Mouse (Mus musculus) limb, embryonic 12.5 days (tissue): ENCODE data around the gene Smyd5. TPM values are rescaled to one million over a fixed set of nuclear protein-coding genes. Genes with fewer than 3 reads are reported as not detected.
A peak's percentile ranks its signal among the peaks of the same experiment; 100 is the strongest.

ENCODE experiments used
- ATAC-seq: fragments of 200-750 bp; cut with Nextera tagmentation; 2 replicates; pipeline ENCODE4 v1.8.0; 2017; ENCODE audit warnings: low read depth, moderate TSS enrichment; ENCODE audit not compliant: insufficient number of reproducible peaks, insufficient read depth, low FRiP score, low TSS enrichment
- H3K27ac ChIP-seq: fragments of 300-500 bp; sonication (generic); 2 replicates; pipeline ENCODE4 v1.5.1; 2016; ENCODE audit warnings: mild to moderate bottlenecking, moderate library complexity
- H3K27me3 ChIP-seq: fragments of 300-500 bp; sonication (generic); 2 replicates; pipeline ENCODE4 v1.6.1; 2016; ENCODE audit warnings: mild to moderate bottlenecking, moderate library complexity
- H3K36me3 ChIP-seq: fragments of 300-500 bp; sonication (generic); 2 replicates; pipeline ENCODE4 v1.6.1; 2016; ENCODE audit warnings: mild to moderate bottlenecking, moderate library complexity
- H3K4me1 ChIP-seq: fragments of 300-500 bp; sonication (generic); replicated peaks from 2 replicates; pipeline ENCODE4 v1.6.1; 2016
- H3K4me2 ChIP-seq: fragments of 300-500 bp; sonication (generic); 2 replicates; pipeline ENCODE4 v1.6.1; 2016; ENCODE audit warnings: mild to moderate bottlenecking, moderate library complexity
- H3K4me3 ChIP-seq: fragments of 300-500 bp; sonication (generic); replicated peaks from 2 replicates; pipeline ENCODE4 v1.5.1; 2016; ENCODE audit warnings: mild to moderate bottlenecking
- H3K9ac ChIP-seq: fragments of 300-500 bp; sonication (generic); replicated peaks from 2 replicates; pipeline ENCODE4 v1.6.1; 2016; ENCODE audit warnings: mild to moderate bottlenecking, moderate library complexity
- H3K9me3 ChIP-seq: fragments of 300-500 bp; sonication (generic); 2 replicates; pipeline ENCODE4 v1.6.1; 2016; ENCODE audit warnings: mild to moderate bottlenecking, moderate library complexity
- WGBS: fragments of 180-500 bp; shearing (Covaris S2); methylation state at CpG from one replicate; pipeline ENCODE4 v1.1.7; 2016; 5-methylcytosine and 5-hydroxymethylcytosine counted together
- polyA plus RNA-seq: library from polyadenylated mRNA; unstranded; fragments of >200 nt; fragmentation: Nextera tagmentation; extraction: Ambion mirVana; gene quantifications from 2 replicates; pipeline ENCODE4 v1.2.1, GENCODE M21; 2016

Smyd5 gene
- polyA plus RNA-seq, 1 experiment from 2014 or later = 66.2 TPM

DNA sequence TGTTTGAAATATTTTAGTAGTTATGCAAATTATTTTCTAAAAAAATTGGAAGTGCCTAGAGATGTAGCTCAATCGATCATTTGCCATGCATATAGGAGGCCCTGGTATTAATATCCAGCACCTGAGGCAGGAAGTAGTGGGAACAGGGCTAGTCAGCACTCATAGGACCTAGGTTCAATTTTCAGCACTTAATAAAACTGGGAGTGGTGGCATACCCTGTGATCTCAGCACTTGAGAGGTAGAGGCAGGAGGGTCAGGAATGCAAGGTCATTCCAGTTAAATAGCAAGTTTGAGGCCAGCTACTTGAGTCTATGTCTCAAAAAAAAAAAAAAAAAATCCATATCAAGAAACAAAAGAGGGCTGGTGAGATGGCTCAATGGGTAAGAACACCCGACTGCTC is 12.6 kb upstream of the Smyd5 start:
- Histone ChIP-seq H3K9me3 (no peaks in the 10 kb centered on the region), H3K36me3 (no peaks in the 10 kb centered on the region), H3K27me3 (peaks cover 29% of the 10 kb centered on the region), H3K9ac (no peak overlapping the region), H3K4me1 (peaks cover 7% of the 10 kb centered on the region), H3K4me2 (no peak overlapping the region), H3K4me3 (no peak overlapping the region), H3K27ac (no peak overlapping the region)
- 74% methylated on average over 2 of the region's 2 CpGs for WGBS
- no peak for ATAC-seq

DNA sequence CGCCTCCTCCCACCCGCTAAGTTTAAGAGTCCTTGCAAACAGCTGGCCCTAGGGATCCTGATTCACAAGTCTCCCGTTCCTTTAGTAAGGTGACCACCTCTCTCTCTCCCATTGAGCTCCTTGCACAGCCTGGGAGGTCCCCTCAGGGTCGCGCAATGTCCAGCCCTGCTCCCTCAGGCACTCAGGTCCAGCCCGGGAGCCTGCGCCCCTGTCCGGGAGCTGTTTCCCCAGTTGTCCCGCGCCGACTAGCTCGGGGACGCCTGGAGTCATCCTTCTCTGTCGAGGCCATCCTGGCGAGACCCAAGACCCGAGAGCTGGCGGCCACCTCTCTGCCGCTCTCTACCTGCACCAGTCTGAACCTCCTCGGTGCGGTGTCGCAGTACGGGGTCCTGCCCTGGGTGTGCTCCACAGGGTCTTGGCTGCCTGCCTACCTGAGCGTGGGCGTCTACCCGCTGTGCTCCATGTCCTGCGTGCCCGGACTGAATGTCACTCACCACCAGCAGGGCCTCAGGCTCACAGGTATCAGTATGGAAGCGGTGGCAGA is 7.9 kb upstream of the Smyd5 start, which contains the start of gene Noto:
Gene Noto (plus strand): TSS at position 51 of the 544 bp plus-strand sequence.
- Histone ChIP-seq H3K9me3 (no peaks in the 10 kb centered on the region), H3K27me3 (peaks cover 60% of the 10 kb centered on the region), H3K27ac (no peak within 1 kb of the TSS), H3K9ac (0 out of 2 replicates have a peak within 1 kb of the TSS, but pooled peaks have one; percentile 12), H3K4me2 (peak within 1 kb of the TSS; percentile 40), H3K4me3 (no peak within 1 kb of the TSS; the same call in 1 of the 2 replicates), H3K4me1 (peaks cover 7% of the 10 kb centered on the region), H3K36me3 (no peaks in the 10 kb centered on the region)
- no peak for ATAC-seq
- WGBS = 10% methylated on average over 28 of the region's 28 CpGs

DNA sequence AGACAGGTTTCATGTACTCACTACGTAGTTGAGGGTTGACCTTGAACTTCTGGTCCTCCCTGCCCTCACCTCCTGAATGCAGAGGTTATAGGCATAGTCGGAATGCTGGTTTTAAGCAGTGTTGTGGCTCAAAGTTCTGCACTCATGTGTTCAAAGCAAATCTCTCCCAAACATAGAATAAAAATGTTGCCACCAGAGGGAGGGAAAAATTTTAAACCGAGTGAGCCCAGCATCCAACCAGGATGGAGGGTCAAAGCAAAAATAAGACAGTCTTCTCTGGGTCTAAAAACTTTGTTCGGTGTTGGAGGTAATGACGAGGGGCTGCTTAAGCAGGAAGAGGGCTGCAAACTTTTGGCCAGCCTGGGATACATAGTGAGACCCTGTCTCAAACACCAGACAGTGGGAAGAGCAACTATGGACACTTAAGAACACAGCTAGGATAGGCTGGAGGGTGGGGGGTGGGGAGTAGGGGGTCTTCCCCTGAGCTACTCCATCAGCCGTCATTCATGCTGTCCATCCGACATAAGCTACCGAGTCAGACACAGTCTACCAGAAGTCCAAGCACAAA is 431 bp upstream of the Smyd5 start:
- no peaks in the 10 kb centered on the region for H3K9me3 ChIP-seq
- peak overlapping the region; percentile 92 for H3K4me3 ChIP-seq
- 0 out of 2 replicates have a peak overlapping the region, but pooled peaks have one; percentile 35 for H3K27ac ChIP-seq
- peak overlapping the region; percentile 76 for H3K4me2 ChIP-seq
- peaks cover 19% of the 10 kb centered on the region for H3K27me3 ChIP-seq
- H3K36me3 ChIP-seq = no peaks in the 10 kb centered on the region
- WGBS = 49% methylated on average over 8 of the region's 8 CpGs
- peak overlapping the region; percentile 81 for H3K9ac ChIP-seq
- no peak; the same call in none of the 2 replicates for ATAC-seq
- no peaks in the 10 kb centered on the region; the same call in 1 of the 2 replicates for H3K4me1 ChIP-seq

- Histone ChIP-seq H3K36me3 (peaks cover 10% of the 10 kb centered on the region), H3K4me3 (no peak overlapping the region), H3K27me3 (no peaks in the 10 kb centered on the region), H3K9ac (no peak overlapping the region), H3K4me1 (peaks cover 4% of the 10 kb centered on the region; the same call in 1 of the 2 replicates), H3K27ac (no peak overlapping the region), H3K9me3 (no peaks in the 10 kb centered on the region), H3K4me2 (no peak overlapping the region)
- ATAC-seq = no peak
- 83% methylated on average over 5 of the region's 5 CpGs for WGBS
Measured at GRCm38 (mm10) chr6:85433865-85434264, 2.1 kb downstream of the Smyd5 start.

DNA sequence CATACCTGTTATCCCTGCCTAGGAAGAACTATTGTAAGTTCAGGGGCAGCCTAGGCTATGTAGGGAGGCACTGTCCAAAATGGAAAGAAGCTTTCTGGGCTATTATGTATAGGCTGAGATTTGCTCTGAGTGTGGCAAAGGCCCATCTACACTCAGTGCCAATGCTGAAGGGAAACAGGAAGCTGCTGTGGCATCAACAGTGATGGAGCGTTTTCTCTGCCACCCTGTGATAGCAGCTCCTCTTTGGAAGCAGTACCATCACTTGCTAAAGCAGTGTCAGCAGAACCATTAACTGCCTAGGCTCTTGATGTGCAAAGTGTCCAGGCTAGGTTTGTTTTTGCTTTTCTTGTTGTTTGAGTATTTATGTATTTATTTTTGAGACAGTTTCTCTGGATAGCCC is 4.4 kb downstream of the Smyd5 start:
- Histone ChIP-seq H3K27me3 (no peaks in the 10 kb centered on the region), H3K9ac (no peak overlapping the region), H3K36me3 (peaks cover 34% of the 10 kb centered on the region), H3K4me3 (no peak overlapping the region), H3K4me2 (no peak overlapping the region), H3K9me3 (no peaks in the 10 kb centered on the region), H3K4me1 (peaks cover 4% of the 10 kb centered on the region; the same call in 1 of the 2 replicates), H3K27ac (no peak overlapping the region)
- WGBS = 85% methylated on average over 1 of the region's 1 CpGs
- no peak for ATAC-seq

GRCm38 (mm10) chr6:85436631-85437030 is 4.8 kb downstream of the Smyd5 start:
- WGBS = 88% methylated on average over 5 of the region's 6 CpGs
- ATAC-seq = no peak
- no peaks in the 10 kb centered on the region for H3K9me3 ChIP-seq
- H3K27ac ChIP-seq = no peak overlapping the region
- no peak overlapping the region for H3K4me3 ChIP-seq
- H3K9ac ChIP-seq = no peak overlapping the region
- H3K36me3 ChIP-seq = peaks cover 38% of the 10 kb centered on the region
- peaks cover 4% of the 10 kb centered on the region; the same call in 1 of the 2 replicates for H3K4me1 ChIP-seq
- no peak overlapping the region for H3K4me2 ChIP-seq
- no peaks in the 10 kb centered on the region for H3K27me3 ChIP-seq

DNA sequence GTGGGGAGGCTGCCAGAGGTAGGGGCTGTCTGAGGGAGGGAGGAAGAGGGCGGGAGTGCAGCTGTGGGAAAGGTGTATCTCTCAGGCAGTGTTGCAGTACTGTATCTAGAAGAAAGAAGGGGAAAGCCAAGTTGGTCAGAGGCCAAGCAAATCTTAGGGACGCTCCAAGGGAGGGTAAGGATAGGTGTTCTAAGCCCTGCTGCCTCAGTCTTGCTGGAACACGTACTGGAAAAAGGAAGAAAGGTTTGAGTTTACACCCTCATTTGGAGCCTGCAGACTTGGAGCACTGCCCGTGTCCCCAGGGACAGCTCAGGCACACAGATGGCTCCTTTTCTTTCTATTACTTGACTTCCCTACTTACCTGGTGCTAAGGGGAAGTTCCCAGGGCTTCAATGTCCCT is 9.4 kb downstream of the Smyd5 start:
- H3K9ac ChIP-seq = no peak overlapping the region
- ATAC-seq = no peak
- no peak overlapping the region for H3K4me2 ChIP-seq
- H3K9me3 ChIP-seq = no peaks in the 10 kb centered on the region
- H3K4me3 ChIP-seq = no peak overlapping the region
- no peaks in the 10 kb centered on the region for H3K27me3 ChIP-seq
- H3K36me3 ChIP-seq = peaks cover 82% of the 10 kb centered on the region
- no peak overlapping the region for H3K27ac ChIP-seq
- 0 out of 2 replicates have a peak, but pooled peaks cover 4% of the 10 kb centered on the region for H3K4me1 ChIP-seq
- WGBS = 89% methylated on average over 4 of the region's 4 CpGs

DNA sequence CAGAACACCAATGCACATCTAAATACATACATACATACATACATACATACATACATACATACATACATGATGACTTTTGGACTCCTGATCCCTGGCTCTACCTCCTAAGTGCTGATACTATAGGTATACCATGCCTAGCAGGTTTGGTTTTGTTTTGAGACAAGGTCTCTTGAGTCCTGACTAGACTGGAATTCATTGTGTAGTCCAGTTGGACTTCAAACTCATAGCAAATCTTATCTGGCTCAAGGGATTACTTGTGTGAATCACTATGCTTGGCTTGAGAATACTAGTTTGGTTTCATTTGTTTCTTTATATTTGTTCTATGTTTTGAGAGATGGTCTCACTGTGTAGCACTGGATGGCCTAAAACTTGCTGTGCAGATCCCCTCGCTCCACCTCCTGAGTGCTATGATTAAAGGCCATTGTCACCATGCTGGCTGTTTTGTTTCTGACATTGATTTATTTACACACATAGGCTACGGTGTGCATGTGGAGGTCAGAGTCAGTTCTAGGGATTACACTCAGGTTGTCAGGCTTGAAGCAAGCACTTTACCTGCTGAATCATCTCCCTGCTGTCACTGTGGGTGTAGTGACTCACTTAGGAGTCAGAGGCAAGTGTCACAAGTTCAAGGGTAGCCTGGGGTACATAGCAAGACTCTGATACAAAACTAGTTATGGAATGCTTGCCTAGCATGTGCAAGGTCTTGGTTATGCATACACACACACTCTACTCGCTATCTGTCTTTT is 11.9 kb downstream of the Smyd5 start:
- ATAC-seq = no peak
- H3K9me3 ChIP-seq = no peaks in the 10 kb centered on the region

DNA sequence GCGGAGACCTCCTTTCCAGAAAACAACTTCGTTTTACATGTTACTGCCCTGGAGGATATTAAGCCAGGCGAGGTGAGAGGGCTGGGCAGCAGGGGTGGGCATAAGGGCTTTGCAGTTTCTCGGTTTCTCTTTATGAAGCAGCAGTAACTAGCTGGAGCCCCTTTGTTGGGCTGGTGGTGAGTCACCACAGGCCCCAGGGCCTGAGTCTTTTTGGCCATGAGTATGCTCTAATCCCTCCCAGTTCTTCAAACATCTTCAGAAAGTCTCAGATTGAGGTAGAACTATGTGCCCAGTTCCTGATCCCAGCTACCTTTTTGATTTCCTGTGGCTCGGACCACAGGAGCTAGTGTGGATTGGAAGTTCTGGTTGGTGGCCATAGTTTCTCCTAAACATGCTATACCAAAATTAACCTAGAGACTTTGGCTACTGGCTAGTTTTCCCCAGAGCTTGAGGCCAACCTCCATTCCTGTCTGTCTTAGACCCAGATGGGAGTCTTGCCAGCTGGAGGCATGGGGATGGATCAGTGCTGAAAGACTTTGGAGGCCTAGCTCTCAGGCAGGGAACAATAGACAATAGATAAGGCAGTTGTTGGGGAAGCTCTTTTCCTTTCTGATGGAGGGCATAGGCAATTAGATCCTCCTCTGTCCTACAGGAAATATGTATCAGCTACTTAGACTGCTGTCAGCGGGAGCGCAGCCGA is 12.6 kb downstream of the Smyd5 start:
- Histone ChIP-seq H3K9me3 (no peaks in the 10 kb centered on the region), H3K27ac (no peak overlapping the region), H3K4me1 (no peaks in the 10 kb centered on the region), H3K4me3 (no peak overlapping the region), H3K9ac (no peak overlapping the region), H3K4me2 (no peak overlapping the region), H3K36me3 (peaks cover 76% of the 10 kb centered on the region), H3K27me3 (no peaks in the 10 kb centered on the region)
- 87% methylated on average over 8 of the region's 8 CpGs for WGBS
- ATAC-seq = no peak

More for the DNA sequence above, 11.9 kb downstream of the Smyd5 start:
- Histone ChIP-seq H3K4me1 (no peaks in the 10 kb centered on the region), H3K27ac (no peak overlapping the region), H3K27me3 (no peaks in the 10 kb centered on the region), H3K9ac (no peak overlapping the region), H3K4me2 (no peak overlapping the region), H3K36me3 (peaks cover 83% of the 10 kb centered on the region), H3K4me3 (no peak overlapping the region)
- WGBS = 87% methylated on average over 3 of the region's 3 CpGs

GRCm38 (mm10) chr6:85445286-85445685 is 13.5 kb downstream of the Smyd5 start:
- H3K27me3 ChIP-seq = no peaks in the 10 kb centered on the region
- no peaks in the 10 kb centered on the region for H3K4me1 ChIP-seq
- 0 out of 2 replicates have a peak overlapping the region, but pooled peaks have one; percentile 9 for H3K9ac ChIP-seq
- no peak overlapping the region for H3K4me3 ChIP-seq
- no peak overlapping the region for H3K4me2 ChIP-seq
- no peaks in the 10 kb centered on the region for H3K9me3 ChIP-seq
- peaks cover 67% of the 10 kb centered on the region for H3K36me3 ChIP-seq
- ATAC-seq = no peak
- WGBS = 83% methylated on average over 5 of the region's 5 CpGs
- H3K27ac ChIP-seq = no peak overlapping the region

DNA sequence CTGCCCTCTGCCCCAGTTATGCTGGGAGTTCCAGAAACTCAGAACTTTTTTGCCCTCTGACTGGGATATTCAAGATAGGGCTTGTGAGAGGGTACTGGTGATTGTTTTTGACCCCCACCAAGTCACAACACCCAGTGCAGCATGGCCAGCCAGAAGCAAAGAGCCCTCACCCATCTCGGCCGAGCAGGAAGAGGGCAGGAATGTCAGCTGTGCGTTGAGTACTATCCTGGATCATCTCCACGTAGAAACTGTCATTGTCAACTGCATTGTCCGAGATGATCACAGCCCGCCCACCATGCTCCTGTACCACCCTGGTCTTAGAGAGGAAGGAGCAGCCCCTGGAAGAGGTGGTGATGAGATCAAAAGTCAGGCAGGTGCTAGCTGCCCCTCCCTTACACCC is 15.6 kb downstream of the Smyd5 start:
- no peak overlapping the region for H3K4me3 ChIP-seq
- H3K36me3 ChIP-seq = peaks cover 46% of the 10 kb centered on the region
- H3K4me2 ChIP-seq = no peak overlapping the region
- ATAC-seq = no peak
- H3K27me3 ChIP-seq = no peaks in the 10 kb centered on the region
- no peak overlapping the region for H3K27ac ChIP-seq
- no peaks in the 10 kb centered on the region for H3K9me3 ChIP-seq
- no peaks in the 10 kb centered on the region for H3K4me1 ChIP-seq
- H3K9ac ChIP-seq = no peak overlapping the region
- WGBS = 84% methylated on average over 6 of the region's 6 CpGs
